Mouse (Mus musculus) urinary bladder, postnatal 4 days (tissue): ENCODE measurements at regions not wholly inside any gene's neighbourhood (a gene's known extent, or its start where the extent isn't known, plus 50 kb on each side); places are given as distances from the start of the nearest gene placed in this dataset.
A peak's percentile ranks its signal among the peaks of the same experiment; 100 is the strongest.

ENCODE experiments used
- DNase-seq, 2 experiments: peaks; one replicate each; pipeline ENCODE4 v3.0.0; 2021 to 2022; ENCODE audit warnings: low spot score in 2 of 2

GRCm38 (mm10) chr10:111111020-111111419, 53.5 kb upstream of the Osbpl8 start:
- DNase-seq, result no peak

GRCm38 (mm10) chr10:111108658-111109633, 55.6 kb upstream of the Osbpl8 start:
- no peak for DNase-seq

- no peak for DNase-seq
Observed at GRCm38 (mm10) chr10:111107852-111108251, 56.7 kb upstream of the Osbpl8 start.

- no peak for DNase-seq
Observed at GRCm38 (mm10) chr10:111107387-111107786, 57.2 kb upstream of the Osbpl8 start.

GRCm38 (mm10) chr10:111106411-111106810, 58.1 kb upstream of the Osbpl8 start:
- no peak for DNase-seq

- DNase-seq, result no peak
Observed at GRCm38 (mm10) chr10:111105662-111106061, 58.9 kb upstream of the Osbpl8 start.

GRCm38 (mm10) chr10:111103512-111103911, 61.0 kb upstream of the Osbpl8 start:
- DNase-seq, result no peak

GRCm38 (mm10) chr10:111103086-111103485, 61.5 kb upstream of the Osbpl8 start:
- DNase-seq, result no peak

- no peak for DNase-seq
Observed at GRCm38 (mm10) chr10:111101901-111102761, 62.4 kb upstream of the Osbpl8 start.

- peak; percentile 32 to 70 for DNase-seq
Observed at GRCm38 (mm10) chr10:111099812-111100464, 64.6 kb upstream of the Osbpl8 start.

- DNase-seq, result no peak
Observed at GRCm38 (mm10) chr10:111099059-111099811, 65.3 kb upstream of the Osbpl8 start.

- no peak for DNase-seq
Observed at GRCm38 (mm10) chr10:111097245-111097644, 67.3 kb upstream of the Osbpl8 start.

- no peak for DNase-seq
Observed at GRCm38 (mm10) chr10:111096811-111097210, 67.7 kb upstream of the Osbpl8 start.

- no peak for DNase-seq
Observed at GRCm38 (mm10) chr10:111094405-111094804, 70.1 kb upstream of the Osbpl8 start.

- DNase-seq, result no peak
Observed at GRCm38 (mm10) chr10:111089382-111089781, 75.2 kb upstream of the Osbpl8 start.

GRCm38 (mm10) chr10:111085561-111085960, 75.6 kb upstream of the Zdhhc17 start:
- no peak for DNase-seq

- no peak for DNase-seq
Observed at GRCm38 (mm10) chr10:111084267-111084780, 74.4 kb upstream of the Zdhhc17 start.

- no peak for DNase-seq
Observed at GRCm38 (mm10) chr10:111083861-111084260, 73.9 kb upstream of the Zdhhc17 start.

GRCm38 (mm10) chr10:111083338-111083737, 73.4 kb upstream of the Zdhhc17 start:
- DNase-seq, result no peak

GRCm38 (mm10) chr10:111080322-111080721, 70.4 kb upstream of the Zdhhc17 start:
- no peak for DNase-seq

GRCm38 (mm10) chr10:111079051-111079450, 69.1 kb upstream of the Zdhhc17 start:
- DNase-seq, result no peak
